Mouse (Mus musculus) myocyte (in vitro differentiated cells): Measurements from ENCODE around the gene Maco1.

Source experiments
- CEBPB ChIP-seq: IDR thresholded peaks from 2 replicates; pipeline ENCODE4 v1.6.1; 2011; ENCODE audit warnings: mild to moderate bottlenecking, moderate library complexity; ENCODE audit not compliant: poor library complexity, insufficient read depth, severe bottlenecking
- MAX ChIP-seq: IDR thresholded peaks from one replicate; pipeline ENCODE4 v1.6.1; 2011; ENCODE audit warnings: low read depth, mild to moderate bottlenecking, control low read depth
- POLR2A ChIP-seq: IDR thresholded peaks from one replicate; pipeline ENCODE4 v1.6.1; 2011; ENCODE audit warnings: low read depth, mild to moderate bottlenecking, control low read depth, moderate library complexity; ENCODE audit not compliant: insufficient read length
- POLR2AphosphoS2 ChIP-seq: IDR thresholded peaks from one replicate; pipeline ENCODE4 v1.6.1; 2011; ENCODE audit warnings: low read depth, control low read depth; ENCODE audit not compliant: insufficient read length
- REST ChIP-seq: IDR thresholded peaks from one replicate; pipeline ENCODE4 v1.6.1; 2011; ENCODE audit warnings: mild to moderate bottlenecking, control low read depth, moderate library complexity; ENCODE audit not compliant: insufficient read depth, insufficient read length
- USF1 ChIP-seq: IDR thresholded peaks from one replicate; pipeline ENCODE4 v1.6.1; 2011; ENCODE audit warnings: low read depth, mild to moderate bottlenecking, control low read depth, moderate library complexity

GRCm38 (mm10) chr4:134774126-134774525, 79.0 kb downstream of the Maco1 start:
- TF ChIP-seq POLR2A = no peak
- TF ChIP-seq CEBPB = no peak
- no peak for TF ChIP-seq REST
- no peak for TF ChIP-seq USF1
- TF ChIP-seq POLR2AphosphoS2 = no peak
- no peak for TF ChIP-seq MAX
